Mouse (Mus musculus) spleen, postnatal 4 days (tissue): ENCODE data around the gene Vwc2.

Experiments used
- DNase-seq, 2 experiments: peaks; one replicate each; pipeline ENCODE4 v3.0.0; 2022; ENCODE audit warnings: low spot score in 2 of 2

Gene Vwc2

DNA sequence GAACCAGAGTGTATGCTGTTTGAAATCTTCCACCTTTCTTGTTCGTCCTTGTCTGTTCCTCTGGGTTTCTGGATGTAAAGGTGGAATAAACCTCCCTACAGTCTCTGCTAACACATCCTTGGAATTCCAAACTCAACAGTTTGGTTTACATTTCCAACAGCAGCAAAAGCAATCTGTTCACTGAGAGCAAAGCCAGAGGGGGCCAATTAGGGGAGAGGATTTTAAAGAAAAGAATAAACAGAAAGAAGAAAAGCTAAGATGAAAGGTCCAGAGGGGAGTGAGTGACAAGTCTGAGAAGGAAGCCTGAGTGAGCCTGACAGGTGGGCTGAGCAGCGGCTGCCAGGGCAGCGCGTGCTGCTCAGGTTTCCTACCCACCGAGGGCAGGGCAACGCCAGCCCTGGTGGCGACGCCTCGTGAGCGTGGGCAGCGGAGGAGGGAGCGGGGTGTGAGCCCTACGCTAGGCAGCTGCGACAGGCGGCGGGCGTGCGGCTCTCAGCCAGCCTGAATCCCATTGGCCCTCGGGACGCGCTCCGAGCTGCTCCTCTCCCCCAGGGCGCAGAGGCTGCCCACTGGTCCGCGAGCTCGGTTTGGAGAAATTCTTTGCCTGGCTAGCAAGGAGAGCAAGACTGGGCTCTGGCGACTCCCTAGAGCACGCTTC, at the start of gene Vwc2:
Vwc2 (plus strand) TSS at position 648 of the 658 bp plus-strand sequence.
- DNase-seq: no peak

DNA sequence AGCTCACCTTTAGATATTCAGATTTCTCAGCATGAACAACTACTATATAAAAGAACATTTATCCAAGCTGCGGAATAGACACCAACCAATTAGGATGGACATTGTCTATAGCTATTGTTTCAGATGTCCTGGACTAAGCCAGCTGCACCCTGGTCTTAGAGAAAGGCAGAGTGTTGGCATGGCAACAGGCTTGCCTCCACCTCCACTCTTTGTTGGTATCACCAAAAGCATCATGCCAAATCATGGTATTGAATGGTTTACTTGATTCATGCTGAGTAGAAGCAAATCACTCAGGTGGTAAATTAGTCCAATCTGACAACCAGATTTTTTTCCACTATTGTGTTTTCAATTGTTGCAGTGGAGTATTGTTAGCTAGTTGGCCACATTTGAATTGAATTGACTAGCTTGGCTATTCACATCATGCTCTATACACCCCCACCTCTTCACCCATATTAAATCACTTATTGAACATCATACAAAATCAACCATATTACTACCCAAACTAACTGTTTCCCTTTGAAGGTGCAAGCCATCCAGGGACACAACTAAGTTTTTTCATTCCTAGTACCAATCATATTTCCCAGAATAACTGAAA, 25.8 kb upstream of the Vwc2 start:
- no peak for DNase-seq

GRCm38 (mm10) chr11:11097606-11098005, 16.4 kb upstream of the Vwc2 start:
- no peak for DNase-seq

DNA sequence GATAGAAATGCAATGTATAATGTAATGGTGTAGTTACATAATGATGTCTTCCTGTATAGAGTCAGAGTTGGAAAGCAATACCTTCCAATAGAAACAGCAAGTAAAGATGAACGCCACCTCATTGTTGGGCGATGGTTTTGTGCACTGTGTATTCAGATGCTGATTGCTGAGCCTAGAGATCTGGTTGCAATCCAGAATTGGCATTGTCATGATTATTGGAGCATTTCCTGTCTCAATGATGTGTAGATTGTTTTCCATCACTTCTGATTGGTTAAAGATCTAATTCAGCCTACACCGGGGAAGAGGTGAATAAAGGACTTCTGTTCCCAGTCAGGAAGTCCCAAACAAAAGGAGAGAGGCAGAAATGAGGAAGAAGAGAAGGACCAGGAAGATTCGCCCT, 15.7 kb upstream of the Vwc2 start:
- DNase-seq: no peak

DNA sequence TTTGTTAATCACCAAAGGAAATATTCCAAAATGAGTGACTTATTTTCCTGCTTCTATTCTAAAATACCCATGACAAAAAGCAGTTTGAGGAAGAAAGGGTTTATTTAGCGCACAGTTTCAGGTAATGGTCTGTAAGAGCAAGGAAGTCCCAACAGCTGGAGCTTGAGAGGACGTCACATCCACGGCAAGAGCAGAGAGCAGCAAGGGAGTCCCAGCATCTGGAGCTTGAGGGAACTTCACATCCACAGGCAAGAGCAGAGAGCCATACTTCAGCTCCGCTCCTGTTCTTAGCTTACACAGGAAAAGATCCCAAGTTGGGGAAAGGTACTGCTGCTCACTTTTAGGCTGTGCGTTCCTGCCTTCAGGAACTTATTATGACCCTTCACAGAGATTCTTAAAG, 15.0 kb upstream of the Vwc2 start:
- DNase-seq: no peak

DNA sequence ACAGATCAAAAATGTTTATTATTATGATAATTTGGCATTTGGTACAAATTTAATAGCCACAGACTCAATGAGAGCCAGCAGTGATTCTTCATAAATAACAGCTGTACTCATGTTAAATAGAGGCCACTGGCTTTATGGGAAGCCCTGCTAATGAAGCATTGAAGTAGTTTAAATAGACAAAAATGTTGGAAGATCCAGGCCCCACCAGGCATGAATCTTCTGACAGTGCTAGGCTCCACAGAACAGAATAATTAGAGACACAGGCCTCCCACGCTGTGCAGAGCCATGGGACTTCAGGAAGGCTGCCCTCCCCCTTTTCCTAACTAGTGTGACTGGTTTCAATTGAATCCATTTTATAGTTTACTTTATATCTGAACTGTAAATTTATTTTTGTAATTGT, 11.8 kb upstream of the Vwc2 start:
- DNase-seq: no peak

- DNase-seq: no peak
Measured at GRCm38 (mm10) chr11:11102620-11103019, 11.4 kb upstream of the Vwc2 start.

- no peak for DNase-seq
Measured at GRCm38 (mm10) chr11:11108922-11109321, 5.1 kb upstream of the Vwc2 start.

GRCm38 (mm10) chr11:11114234-11115030, 409 bp downstream of the Vwc2 start:
- no peak for DNase-seq

- DNase-seq: no peak
Measured at GRCm38 (mm10) chr11:11115031-11115647, 1.1 kb downstream of the Vwc2 start.

DNA sequence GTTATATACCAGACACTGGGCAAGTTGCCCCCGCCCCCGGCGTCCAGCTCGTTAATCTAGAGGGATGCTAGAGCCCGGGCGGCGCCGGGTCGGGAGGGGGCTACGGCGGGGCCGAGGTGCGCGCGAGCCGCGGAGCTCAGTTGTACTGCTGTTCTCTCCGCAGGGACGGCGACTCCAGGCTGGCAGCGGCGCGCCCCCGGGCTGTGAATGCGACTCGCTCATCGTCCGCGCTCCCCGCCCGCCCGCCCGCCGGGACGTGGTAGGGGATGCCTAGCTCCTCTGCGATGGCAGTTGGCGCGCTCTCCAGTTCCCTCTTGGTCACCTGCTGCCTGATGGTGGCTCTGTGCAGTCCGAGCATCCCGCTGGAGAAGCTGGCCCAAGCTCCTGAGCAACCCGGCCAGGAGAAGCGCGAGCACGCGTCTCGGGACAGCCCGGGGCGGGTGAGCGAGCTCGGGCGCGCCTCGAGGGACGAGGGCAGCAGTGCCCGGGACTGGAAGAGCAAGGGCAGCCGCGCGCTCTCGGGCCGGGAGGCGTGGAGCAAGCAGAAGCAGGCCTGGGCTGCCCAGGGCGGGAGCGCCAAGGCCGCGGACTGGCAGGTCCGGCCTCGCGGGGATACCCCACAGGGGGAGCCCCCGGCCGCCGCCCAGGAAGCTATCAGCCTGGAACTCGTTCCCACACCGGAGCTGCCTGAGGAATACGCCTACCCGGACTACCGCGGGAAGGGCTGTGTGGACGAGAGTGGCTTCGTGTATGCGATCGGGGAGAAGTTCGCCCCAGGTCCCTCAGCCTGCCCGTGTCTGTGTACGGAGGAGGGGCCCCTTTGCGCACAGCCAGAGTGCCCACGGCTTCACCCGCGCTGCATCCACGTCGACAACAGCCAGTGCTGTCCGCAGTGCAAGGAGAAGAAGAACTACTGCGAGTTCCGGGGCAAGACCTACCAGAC, 1.9 kb downstream of the Vwc2 start:
- DNase-seq: no peak

DNA sequence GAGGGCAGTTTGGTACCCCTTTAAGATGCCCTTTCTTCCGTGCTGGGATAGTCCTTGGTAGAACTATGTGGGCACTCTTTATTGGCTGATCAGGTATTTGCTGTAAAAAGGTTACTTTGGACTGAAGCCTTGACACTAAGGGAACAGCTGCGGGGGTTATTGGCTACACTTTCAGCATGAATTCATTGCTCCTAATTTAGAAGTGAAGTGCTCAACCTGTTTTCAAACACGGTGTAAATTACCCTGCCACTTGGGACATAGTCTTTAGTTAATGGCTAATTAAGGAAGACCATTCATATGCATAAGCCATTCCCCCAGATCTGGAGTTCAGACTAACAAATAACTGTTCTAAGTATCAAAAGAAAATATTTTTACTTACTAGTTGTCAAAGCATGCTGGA, 2.7 kb downstream of the Vwc2 start:
- DNase-seq: no peak

DNA sequence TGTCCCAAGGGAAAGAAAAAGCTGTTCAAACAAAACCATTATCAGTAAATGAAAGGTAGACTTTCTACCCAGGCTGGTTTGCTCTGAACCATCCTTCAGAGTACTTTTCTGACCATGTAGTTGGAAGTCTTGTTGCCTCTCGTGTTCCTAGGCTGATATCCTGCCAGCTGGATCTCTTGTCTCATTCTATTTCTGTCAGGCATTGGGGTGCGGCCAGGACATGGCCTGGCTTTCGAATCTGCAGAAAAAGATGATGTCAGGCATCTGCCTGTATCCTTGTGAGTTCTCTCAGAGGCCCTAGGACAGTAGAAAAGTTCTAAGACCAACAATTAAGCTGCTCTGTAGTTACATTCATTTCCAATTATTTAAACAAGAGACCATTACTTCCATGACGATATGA, 8.8 kb downstream of the Vwc2 start:
- no peak for DNase-seq

GRCm38 (mm10) chr11:11131414-11132077, 17.5 kb downstream of the Vwc2 start:
- no peak for DNase-seq

DNA sequence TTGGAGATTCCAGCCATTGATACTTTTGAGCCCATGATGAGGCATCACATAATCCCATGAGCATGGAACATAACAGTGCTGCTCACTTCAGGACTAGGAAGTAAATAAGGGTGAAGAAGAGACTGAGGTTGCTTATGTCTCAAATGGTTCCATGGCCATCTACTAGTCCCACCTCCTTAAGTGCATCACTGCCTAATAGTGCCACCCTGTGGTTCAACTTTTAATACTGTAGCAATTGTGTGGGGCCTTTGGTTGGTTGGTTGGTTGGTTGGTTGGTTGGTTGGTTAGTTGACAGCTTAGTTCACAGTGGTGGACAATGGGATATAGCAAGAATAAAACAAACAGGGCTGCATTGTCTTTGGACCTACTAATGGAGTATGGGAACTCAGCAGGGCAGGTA, 26.6 kb downstream of the Vwc2 start:
- no peak for DNase-seq

DNA sequence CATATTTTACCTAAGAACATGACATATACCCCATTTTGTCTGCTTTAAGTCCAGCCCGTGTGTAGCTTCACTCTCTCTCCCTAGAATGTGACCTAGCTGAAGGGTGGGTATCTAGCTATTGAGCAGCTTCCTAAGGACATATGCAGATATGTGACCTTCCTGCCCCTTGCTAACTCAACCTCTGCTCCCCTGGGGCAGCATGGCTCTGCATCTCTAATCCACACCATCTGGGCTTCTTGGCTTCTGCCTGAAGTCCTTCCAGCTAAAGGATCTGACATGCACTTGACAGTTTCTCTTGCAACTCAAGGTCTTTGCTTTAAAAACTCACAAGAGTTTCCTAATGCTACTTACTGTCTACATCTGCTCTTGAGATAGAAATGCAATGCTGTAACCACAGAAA, 38.7 kb downstream of the Vwc2 start:
- no peak for DNase-seq

GRCm38 (mm10) chr11:11171396-11171795, 57.4 kb downstream of the Vwc2 start:
- no peak for DNase-seq

GRCm38 (mm10) chr11:11175259-11175658, 61.2 kb downstream of the Vwc2 start:
- DNase-seq: no peak

DNA sequence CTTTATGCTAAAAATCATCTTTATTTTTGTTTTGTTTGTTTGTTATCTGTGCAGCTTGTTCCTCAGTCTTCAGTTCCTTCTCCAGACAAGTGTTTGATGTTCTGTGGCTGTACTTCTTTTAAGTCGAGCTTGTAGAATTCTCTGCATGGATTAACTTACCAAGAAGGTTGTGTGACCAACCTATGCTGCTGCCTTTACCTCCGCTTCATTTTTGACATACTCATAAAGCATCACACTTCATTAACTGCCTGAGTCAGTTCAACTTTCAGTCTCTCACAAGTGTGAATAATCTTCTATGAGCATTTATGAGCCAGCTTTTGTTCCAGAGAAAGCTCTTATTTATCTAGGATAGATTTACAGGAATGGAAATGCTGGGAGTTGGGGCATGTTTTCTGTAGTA, 68.7 kb downstream of the Vwc2 start:
- DNase-seq: no peak

GRCm38 (mm10) chr11:11223162-11223561, 109.1 kb downstream of the Vwc2 start:
- no peak for DNase-seq

GRCm38 (mm10) chr11:11239346-11239745, 125.3 kb downstream of the Vwc2 start:
- DNase-seq: no peak
